Comparison of ENCODE assay signal across 24 mouse cellular contexts in the genomic region with DNA sequence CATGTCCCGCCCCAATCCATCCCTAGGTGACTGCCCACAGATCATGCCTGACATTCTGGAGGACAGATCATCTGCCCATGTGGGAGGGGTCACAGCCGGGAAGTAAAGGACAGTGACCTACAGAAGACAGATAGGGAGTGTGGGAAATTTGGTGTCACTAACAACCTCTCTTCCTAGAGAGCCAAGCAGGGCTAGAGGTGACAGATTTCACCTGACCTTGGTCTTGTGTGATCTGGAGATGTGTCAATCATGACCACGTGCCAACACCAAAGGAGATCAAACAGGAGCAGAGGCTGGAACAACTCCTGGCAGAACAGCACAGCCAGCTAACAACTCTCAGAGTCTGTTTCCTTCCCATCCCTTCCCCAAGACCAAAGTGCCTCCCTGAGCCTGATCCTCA.
"Had no signal": no experiment of that assay in that cellular context is flagged by ENCODE, and none has a peak within 500 bp of the region (broad histone marks: within the 10 kb centered on the region; RNA-seq: fewer than 3 reads in every experiment).

No protein-coding gene starts in this region.

- H3K27ac ChIP-seq: gastrocnemius, adult 2 months; heart, embryonic 10.5 days; hindbrain, embryonic 10.5 days; hindbrain, embryonic 12.5 days; hindbrain, embryonic 14.5 days; intestine, embryonic 15.5 days; layer of hippocampus, adult 2 months; left cerebral cortex, adult 2 months; limb, embryonic 10.5 days; limb, embryonic 12.5 days; liver, embryonic 14.5 days had no signal

- H3K9me3 ChIP-seq: heart, embryonic 10.5 days; heart, embryonic 12.5 days; hindbrain, embryonic 10.5 days; hindbrain, embryonic 12.5 days; intestine, embryonic 15.5 days; limb, embryonic 10.5 days; limb, embryonic 12.5 days had no signal

- ATAC-seq: intestine, embryonic 15.5 days; intestine, postnatal 0 days had no signal

- H3K4me2 ChIP-seq: heart, embryonic 12.5 days; hindbrain, embryonic 12.5 days; hindbrain, embryonic 14.5 days; intestine, embryonic 15.5 days; limb, embryonic 12.5 days had no signal

- H3K27me3 ChIP-seq: hindbrain, embryonic 12.5 days; intestine, embryonic 15.5 days had no signal

- H3K4me3 ChIP-seq: gastrocnemius, adult 2 months; heart, embryonic 10.5 days; heart, embryonic 12.5 days; hindbrain, embryonic 10.5 days; hindbrain, embryonic 12.5 days; intestine, embryonic 15.5 days; layer of hippocampus, adult 2 months; left cerebral cortex, adult 2 months; limb, embryonic 10.5 days; limb, embryonic 12.5 days had no signal

- DNase-seq: gastrocnemius, adult 2 months; gastrocnemius, postnatal 10 days; gastrocnemius, postnatal 25 days; heart, adult 18-20 months; heart, postnatal 10 days; heart, postnatal 4 days; kidney, adult 18-20 months; kidney, adult 8-10 months; kidney, postnatal 10 days; kidney, postnatal 25 days; kidney, postnatal 4 days; liver had no signal

- H3K4me1 ChIP-seq: heart, embryonic 10.5 days; heart, embryonic 12.5 days; hindbrain, embryonic 12.5 days; intestine, embryonic 15.5 days had no signal

- H3K36me3 ChIP-seq: heart, embryonic 10.5 days; heart, embryonic 12.5 days; hindbrain, embryonic 10.5 days; hindbrain, embryonic 12.5 days; intestine, embryonic 15.5 days; limb, embryonic 10.5 days; limb, embryonic 12.5 days had no signal

- H3K9ac ChIP-seq: heart, embryonic 12.5 days; hindbrain, embryonic 12.5 days; hindbrain, embryonic 14.5 days; intestine, embryonic 15.5 days; limb, embryonic 12.5 days; liver, embryonic 14.5 days had no signal
